Mouse (Mus musculus) kidney, postnatal 0 days (tissue): ENCODE results near the gene Slc6a19. TPM values are rescaled to one million over a fixed set of nuclear protein-coding genes. Genes with fewer than 3 reads are reported as not detected.

Experiments
- ATAC-seq: fragments of 200-750 bp; cut with Nextera tagmentation; replicated peaks from 2 replicates; pipeline ENCODE4 v1.8.0; 2017; ENCODE audit warnings: low read depth, moderate number of reproducible peaks, moderate TSS enrichment, moderate library complexity; ENCODE audit not compliant: low FRiP score
- DNase-seq: peaks from one replicate; pipeline ENCODE4 v3.0.0-alpha.2; 2016; ENCODE audit warnings: low spot score
- H3K27ac ChIP-seq: fragments of 300-500 bp; sonication (generic); 2 replicates; pipeline ENCODE4 v1.5.1; 2014; ENCODE audit warnings: mild to moderate bottlenecking
- H3K27me3 ChIP-seq: fragments of 300-500 bp; sonication (generic); 2 replicates; pipeline ENCODE4 v1.6.1; 2014; ENCODE audit warnings: low read length, mixed read lengths; ENCODE audit not compliant: insufficient read depth
- H3K36me3 ChIP-seq: fragments of 300-500 bp; sonication (generic); 2 replicates; pipeline ENCODE4 v1.6.1; 2014; ENCODE audit warnings: low read length, mixed read lengths; ENCODE audit not compliant: insufficient read depth
- H3K4me1 ChIP-seq: fragments of 300-500 bp; sonication (generic); replicated peaks from 2 replicates; pipeline ENCODE4 v1.6.1; 2014; ENCODE audit warnings: antibody characterized with exemption, low read length, mixed read lengths; ENCODE audit not compliant: insufficient read depth
- H3K4me2 ChIP-seq: fragments of 300-500 bp; sonication (generic); 2 replicates; pipeline ENCODE4 v1.6.1; 2014; ENCODE audit warnings: mild to moderate bottlenecking, low read length, moderate library complexity, mixed read lengths
- H3K4me3 ChIP-seq: fragments of 300-500 bp; sonication (generic); replicated peaks from 2 replicates; pipeline ENCODE4 v1.5.1; 2014; ENCODE audit warnings: low read depth, low read length
- H3K9ac ChIP-seq: fragments of 300-500 bp; sonication (generic); 2 replicates; pipeline ENCODE4 v1.6.1; 2014; ENCODE audit warnings: low read depth, low read length
- H3K9me3 ChIP-seq: fragments of 300-500 bp; sonication (generic); replicated peaks from 2 replicates; pipeline ENCODE4 v1.6.1; 2016; ENCODE audit warnings: low read length, inconsistent platforms, mixed read lengths
- CTCF ChIP-seq: IDR thresholded peaks from 2 replicates; pipeline ENCODE4 v1.5.1; 2016; ENCODE audit warnings: antibody characterized with exemption, low read depth, mild to moderate bottlenecking, moderate library complexity
- WGBS: fragments of 180-500 bp; shearing (Covaris S2); extraction: QIAGEN DNeasy Blood & Tissue Kit; methylation state at CpG from one replicate; pipeline ENCODE4 v1.1.7; 2014; 5-methylcytosine and 5-hydroxymethylcytosine counted together
- polyA plus RNA-seq: library from polyadenylated mRNA; unstranded; fragments of >200 nt; fragmentation: Nextera tagmentation; extraction: Ambion mirVana; gene quantifications from 2 replicates; pipeline ENCODE4 v1.2.1, GENCODE M21; 2015

Slc6a19 gene
- polyA plus RNA-seq, 1 experiment from 2014 or later: 5.9 TPM

DNA sequence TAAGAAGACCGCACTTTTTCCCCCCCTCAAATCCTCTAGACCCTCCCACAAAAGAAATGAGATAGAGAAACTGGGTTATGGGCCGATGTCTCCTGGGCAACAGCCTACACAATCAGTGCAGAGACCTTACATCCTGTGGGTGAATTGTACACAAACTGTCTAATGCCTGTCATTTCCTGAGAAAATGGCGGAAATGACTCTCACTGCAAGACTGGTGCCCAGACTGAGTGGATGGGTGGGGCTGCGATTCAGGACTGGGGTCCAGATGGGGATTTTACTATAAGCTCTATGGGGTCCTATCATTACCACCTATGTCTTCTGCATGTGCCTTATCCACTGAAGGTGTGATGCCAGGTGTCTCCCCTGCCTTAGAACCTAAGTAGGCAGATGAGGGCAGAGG is 1.9 kb downstream of the Slc6a19 start:
- ATAC-seq: no peak
- no peak for TF ChIP-seq CTCF
- Histone ChIP-seq H3K9ac (no peak overlapping the region), H3K4me2 (no peak overlapping the region), H3K4me3 (no peak overlapping the region), H3K36me3 (no peaks in the 10 kb centered on the region), H3K27me3 (no peaks in the 10 kb centered on the region), H3K9me3 (no peaks in the 10 kb centered on the region), H3K4me1 (no peaks in the 10 kb centered on the region), H3K27ac (no peak overlapping the region)
- 81% methylated on average over 4 of the region's 4 CpGs for WGBS
- no peak for DNase-seq

GRCm38 (mm10) chr13:73701161-73701883 is 3.3 kb downstream of the Slc6a19 start:
- H3K4me2 ChIP-seq: no peak overlapping the region
- no peaks in the 10 kb centered on the region for H3K27me3 ChIP-seq
- H3K36me3 ChIP-seq: no peaks in the 10 kb centered on the region
- 80% methylated on average over 9 of the region's 9 CpGs for WGBS
- no peak overlapping the region for H3K27ac ChIP-seq
- no peaks in the 10 kb centered on the region for H3K9me3 ChIP-seq
- no peaks in the 10 kb centered on the region for H3K4me1 ChIP-seq
- no peak overlapping the region for H3K9ac ChIP-seq
- no peak overlapping the region for H3K4me3 ChIP-seq
- TF ChIP-seq CTCF: no peak
- ATAC-seq (no peak), DNase-seq (no peak)

GRCm38 (mm10) chr13:73700554-73700953 is 4.1 kb downstream of the Slc6a19 start:
- TF ChIP-seq CTCF: no peak
- H3K4me2 ChIP-seq: no peak overlapping the region
- no peak overlapping the region for H3K4me3 ChIP-seq
- no peaks in the 10 kb centered on the region for H3K4me1 ChIP-seq
- 90% methylated on average over 12 of the region's 12 CpGs for WGBS
- no peak overlapping the region for H3K9ac ChIP-seq
- H3K27ac ChIP-seq: no peak overlapping the region
- no peaks in the 10 kb centered on the region for H3K9me3 ChIP-seq
- no peaks in the 10 kb centered on the region for H3K27me3 ChIP-seq
- DNase-seq (no peak), ATAC-seq (peak; percentile 68)
- H3K36me3 ChIP-seq: no peaks in the 10 kb centered on the region

DNA sequence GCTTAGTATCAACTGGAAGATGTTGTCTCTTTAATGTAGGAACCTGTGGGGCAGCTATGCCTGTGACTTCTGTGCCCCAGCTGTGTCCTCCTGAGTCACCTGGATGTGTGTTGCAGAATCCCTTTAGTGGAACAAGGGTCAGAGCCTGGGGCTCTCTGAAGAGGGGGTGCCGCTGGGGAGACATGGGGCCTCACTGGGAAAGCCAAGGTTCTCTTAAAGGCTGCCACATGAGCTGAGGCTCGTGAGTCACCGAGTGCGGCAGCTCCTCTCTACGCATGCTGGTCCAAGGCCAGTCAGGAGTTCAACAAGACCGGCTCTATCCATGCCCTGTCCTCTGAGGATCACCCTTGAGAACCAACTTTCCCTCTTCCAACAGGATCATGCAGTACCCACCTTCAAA is 5.0 kb downstream of the Slc6a19 start:
- ATAC-seq: no peak
- no peaks in the 10 kb centered on the region for H3K4me1 ChIP-seq
- no peak overlapping the region for H3K27ac ChIP-seq
- H3K27me3 ChIP-seq: no peaks in the 10 kb centered on the region
- H3K9ac ChIP-seq: no peak overlapping the region
- no peaks in the 10 kb centered on the region for H3K36me3 ChIP-seq
- no peak for TF ChIP-seq CTCF
- H3K4me2 ChIP-seq: no peak overlapping the region
- WGBS: 89% methylated on average over 6 of the region's 6 CpGs
- DNase-seq: no peak
- no peak overlapping the region for H3K4me3 ChIP-seq
- no peaks in the 10 kb centered on the region for H3K9me3 ChIP-seq

GRCm38 (mm10) chr13:73696529-73696928 is 8.1 kb downstream of the Slc6a19 start:
- H3K27ac ChIP-seq: no peak overlapping the region
- H3K4me3 ChIP-seq: no peak overlapping the region
- H3K27me3 ChIP-seq: no peaks in the 10 kb centered on the region
- TF ChIP-seq CTCF: no peak
- H3K4me2 ChIP-seq: no peak overlapping the region
- H3K9me3 ChIP-seq: no peaks in the 10 kb centered on the region
- 0 out of 2 replicates have a peak, but pooled peaks cover 5% of the 10 kb centered on the region for H3K4me1 ChIP-seq
- H3K36me3 ChIP-seq: no peaks in the 10 kb centered on the region
- ATAC-seq: no peak
- 70% methylated on average over 3 of the region's 3 CpGs for WGBS
- no peak for DNase-seq
- no peak overlapping the region for H3K9ac ChIP-seq

DNA sequence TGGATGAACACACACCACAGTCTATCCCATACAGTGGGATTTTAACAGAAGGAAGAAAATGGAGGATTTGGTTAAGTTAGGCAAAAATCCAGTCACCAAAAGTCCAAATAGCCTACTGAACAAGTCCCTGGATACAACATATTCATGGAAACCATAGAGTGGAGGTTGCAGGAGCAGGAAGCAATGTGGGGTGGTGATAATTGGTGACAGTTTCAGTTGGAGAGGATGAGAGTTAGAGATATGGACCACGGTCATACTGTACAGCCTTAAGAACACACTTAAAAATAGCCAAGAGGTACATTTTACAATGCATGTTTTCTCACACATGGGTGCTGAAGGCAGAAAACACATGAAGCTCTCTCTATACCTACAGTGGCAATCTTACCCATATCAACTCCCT is 9.7 kb downstream of the Slc6a19 start:
- H3K9ac ChIP-seq: no peak overlapping the region
- ATAC-seq (no peak), DNase-seq (no peak)
- no peak overlapping the region for H3K4me3 ChIP-seq
- WGBS: 90% methylated on average over 1 of the region's 1 CpGs
- no peak for TF ChIP-seq CTCF
- H3K4me2 ChIP-seq: no peak overlapping the region
- no peaks in the 10 kb centered on the region for H3K27me3 ChIP-seq
- H3K4me1 ChIP-seq: 0 out of 2 replicates have a peak, but pooled peaks cover 5% of the 10 kb centered on the region
- no peak overlapping the region for H3K27ac ChIP-seq
- H3K9me3 ChIP-seq: no peaks in the 10 kb centered on the region
- H3K36me3 ChIP-seq: no peaks in the 10 kb centered on the region

- ATAC-seq: no peak
- no peak overlapping the region for H3K27ac ChIP-seq
- H3K36me3 ChIP-seq: no peaks in the 10 kb centered on the region
- H3K4me1 ChIP-seq: 0 out of 2 replicates have a peak, but pooled peaks cover 5% of the 10 kb centered on the region
- H3K4me3 ChIP-seq: no peak overlapping the region
- H3K27me3 ChIP-seq: no peaks in the 10 kb centered on the region
- TF ChIP-seq CTCF: no peak
- H3K9ac ChIP-seq: no peak overlapping the region
- H3K4me2 ChIP-seq: no peak overlapping the region
- no peaks in the 10 kb centered on the region for H3K9me3 ChIP-seq
- DNase-seq: no peak
- WGBS: 73% methylated on average over 2 of the region's 2 CpGs
Observed at GRCm38 (mm10) chr13:73693333-73693732, 11.3 kb downstream of the Slc6a19 start.
